10 mouse cellular contexts compared by ENCODE assay signal in genomic region chr7:16376505-16376904, GRCm38 (mm10). TPM values are rescaled to one million over a fixed set of nuclear protein-coding genes. Genes with fewer than 3 reads are reported as not detected.
DNase-seq lines count a peak whose midpoint lies in the region; ATAC-seq lines count a peak whose summit lies in the region.
"Had no signal": no experiment of that assay in that cellular context is flagged by ENCODE, and none has a peak within 500 bp of the region (broad histone marks: within the 10 kb centered on the region; RNA-seq: fewer than 3 reads in every experiment).

No protein-coding gene starts in this region.

- H3K36me3 ChIP-seq in hindbrain, embryonic 10.5 days: peaks cover 98% of the 10 kb centered on the region
- H3K36me3 ChIP-seq in hindbrain, embryonic 12.5 days: peaks cover 53% of the 10 kb centered on the region
- H3K36me3 ChIP-seq in liver, embryonic 11.5 days (ENCODE audit: control insufficient read depth, insufficient read depth, low read length): peaks cover 44% of the 10 kb centered on the region
- peaks cover 99% of the 10 kb centered on the region for H3K36me3 ChIP-seq in forebrain, embryonic 10.5 days (replicated peaks)

- no peak overlapping the region for H3K27ac ChIP-seq in hindbrain, embryonic 10.5 days
- no peak overlapping the region for H3K27ac ChIP-seq in hindbrain, embryonic 12.5 days
- H3K27ac ChIP-seq in liver, embryonic 11.5 days (ENCODE audit: low read depth, low read length): no peak overlapping the region
- no peak overlapping the region for H3K27ac ChIP-seq in forebrain, embryonic 10.5 days
- H3K27ac ChIP-seq: limb, embryonic 13.5 days had no signal

- H3K4me1 ChIP-seq in hindbrain, embryonic 10.5 days (replicated peaks): no peaks in the 10 kb centered on the region
- H3K4me1 ChIP-seq in hindbrain, embryonic 12.5 days: no peaks in the 10 kb centered on the region
- H3K4me1 ChIP-seq in liver, embryonic 11.5 days (replicated peaks; ENCODE audit: control insufficient read depth, insufficient read depth, low read length): no peaks in the 10 kb centered on the region
- H3K4me1 ChIP-seq in forebrain, embryonic 10.5 days: no peaks in the 10 kb centered on the region
- H3K4me1 ChIP-seq: limb, embryonic 13.5 days had no signal

- H3K4me2 ChIP-seq in hindbrain, embryonic 12.5 days (replicated peaks): no peak overlapping the region
- H3K4me2 ChIP-seq in liver, embryonic 11.5 days: no peak overlapping the region
- H3K4me2 ChIP-seq: limb, embryonic 13.5 days had no signal

- no peaks in the 10 kb centered on the region for H3K9me3 ChIP-seq in hindbrain, embryonic 10.5 days
- H3K9me3 ChIP-seq in hindbrain, embryonic 12.5 days (replicated peaks): no peaks in the 10 kb centered on the region
- H3K9me3 ChIP-seq in liver, embryonic 11.5 days (ENCODE audit: control insufficient read depth, low read length): no peaks in the 10 kb centered on the region
- H3K9me3 ChIP-seq in forebrain, embryonic 10.5 days: no peaks in the 10 kb centered on the region
- H3K9me3 ChIP-seq: limb, embryonic 13.5 days had no signal

- no peak overlapping the region for H3K9ac ChIP-seq in hindbrain, embryonic 12.5 days
- H3K9ac ChIP-seq in liver, embryonic 11.5 days (ENCODE audit: low read depth, low read length): no peak overlapping the region
- H3K9ac ChIP-seq: limb, embryonic 13.5 days had no signal

- DNase-seq in hindbrain, embryonic 10.5 days (ENCODE audit: low spot score): peak; percentile 15
- DNase-seq in liver, embryonic 11.5 days (ENCODE audit: low spot score): no peak
- DNase-seq in right cerebral cortex, postnatal 14 days: peak; percentile 27
- no peak for DNase-seq in forebrain, embryonic 10.5 days (ENCODE audit: extremely low spot score, low spot score)

- no peaks in the 10 kb centered on the region for H3K27me3 ChIP-seq in hindbrain, embryonic 10.5 days (ENCODE audit: insufficient read depth, poor library complexity, severe bottlenecking)
- no peaks in the 10 kb centered on the region for H3K27me3 ChIP-seq in hindbrain, embryonic 12.5 days
- H3K27me3 ChIP-seq in liver, embryonic 11.5 days (replicated peaks; ENCODE audit: control insufficient read depth, insufficient read depth, low read length): no peaks in the 10 kb centered on the region
- H3K27me3 ChIP-seq in forebrain, embryonic 10.5 days (ENCODE audit: poor library complexity, severe bottlenecking): no peaks in the 10 kb centered on the region
- H3K27me3 ChIP-seq: limb, embryonic 13.5 days had no signal

- WGBS in hindbrain, embryonic 10.5 days: 100% methylated on average over 1 of the region's 1 CpGs
- WGBS in hindbrain, embryonic 12.5 days: 97% methylated on average over 1 of the region's 1 CpGs
- WGBS in liver, embryonic 11.5 days: 92% methylated on average over 1 of the region's 1 CpGs
- WGBS in forebrain, embryonic 10.5 days: 98% methylated on average over 1 of the region's 1 CpGs

- no peak overlapping the region for H3K4me3 ChIP-seq in hindbrain, embryonic 10.5 days
- H3K4me3 ChIP-seq in hindbrain, embryonic 12.5 days: no peak overlapping the region
- H3K4me3 ChIP-seq in liver, embryonic 11.5 days (ENCODE audit: low read depth, low read length): no peak overlapping the region
- no peak overlapping the region for H3K4me3 ChIP-seq in forebrain, embryonic 10.5 days
- H3K4me3 ChIP-seq: erythroblast, embryonic 14.5 days; limb, embryonic 13.5 days had no signal

- no peak for ATAC-seq in hindbrain, embryonic 12.5 days (ENCODE audit: low FRiP score)
- peak; percentile 74 for ATAC-seq in CD4-positive, CD25-positive, alpha-beta regulatory T cell, adult 4 months
- peak; percentile 36 for ATAC-seq in activated CD4-positive, CD25-positive, alpha-beta regulatory T cell, adult 4 months
- peak; percentile 88 for ATAC-seq in erythroid progenitor cell, adult 5-6 weeks (replicated peaks; ENCODE audit: low FRiP score, poor library complexity, severe bottlenecking)
- peak; percentile 63; the same call in 1 of the 2 replicates for ATAC-seq in liver, embryonic 11.5 days (replicated peaks; ENCODE audit: low FRiP score)

RNA-seq across cellular contexts. Expression of gene Sae1, which starts 11.1 kb away (rescaled TPM):
- polyA plus RNA-seq in hindbrain, embryonic 10.5 days (2016; fragmentation: Nextera tagmentation; extraction: Ambion mirVana): 371 and 455 TPM in 2 replicates
- 307 and 311 TPM in 2 replicates for polyA plus RNA-seq in hindbrain, embryonic 12.5 days (2016; fragmentation: Nextera tagmentation; extraction: Ambion mirVana)
- polyA plus RNA-seq in CD4-positive, CD25-positive, alpha-beta regulatory T cell, adult 4 months (2017; shearing (Covaris generic)): 10 to 100 TPM; 69.0 to 85.6 TPM
- polyA plus RNA-seq in activated CD4-positive, CD25-positive, alpha-beta regulatory T cell, adult 4 months (2017; shearing (Covaris generic)): 100 to 1,000 TPM in 1 of 2 experiments, 10 to 100 TPM in 1; 75.9 to 106 TPM
- total RNA-seq in erythroid progenitor cell, adult 5-6 weeks (2015; ENCODE audit: low replicate concordance): 36.5 and 43.6 TPM in 2 replicates
- 113 and 196 TPM in 2 replicates for total RNA-seq in erythroid progenitor cell, adult 5-6 weeks (2017; ENCODE audit: low replicate concordance)
- 267 and 287 TPM in 2 replicates for polyA plus RNA-seq in liver, embryonic 11.5 days (2014; fragmentation: Nextera tagmentation; extraction: Ambion mirVana)
- 505 and 521 TPM in 2 replicates for polyA plus RNA-seq in forebrain, embryonic 10.5 days (2016; fragmentation: Nextera tagmentation; extraction: Ambion mirVana)

RNA-seq across cellular contexts. Expression of gene Zc3h4, which starts 24.2 kb away (rescaled TPM):
- polyA plus RNA-seq in hindbrain, embryonic 10.5 days (2016; fragmentation: Nextera tagmentation; extraction: Ambion mirVana): 20.5 and 23.0 TPM in 2 replicates
- polyA plus RNA-seq in hindbrain, embryonic 12.5 days (2016; fragmentation: Nextera tagmentation; extraction: Ambion mirVana): 26.4 and 30.0 TPM in 2 replicates
- 10 to 100 TPM; 13.5 to 18.0 TPM for polyA plus RNA-seq in CD4-positive, CD25-positive, alpha-beta regulatory T cell, adult 4 months (2017; shearing (Covaris generic))
- polyA plus RNA-seq in activated CD4-positive, CD25-positive, alpha-beta regulatory T cell, adult 4 months (2017; shearing (Covaris generic)): 10 to 100 TPM; 14.0 to 16.1 TPM
- 43.6 and 44.0 TPM in 2 replicates for total RNA-seq in erythroid progenitor cell, adult 5-6 weeks (2015; ENCODE audit: low replicate concordance)
- 89.2 and 100.0 TPM in 2 replicates for total RNA-seq in erythroid progenitor cell, adult 5-6 weeks (2017; ENCODE audit: low replicate concordance)
- 14.1 and 18.6 TPM in 2 replicates for polyA plus RNA-seq in liver, embryonic 11.5 days (2014; fragmentation: Nextera tagmentation; extraction: Ambion mirVana)
- polyA plus RNA-seq in forebrain, embryonic 10.5 days (2016; fragmentation: Nextera tagmentation; extraction: Ambion mirVana): 18.8 and 19.2 TPM in 2 replicates

Comparison
In these comparisons a context has a peak if more than half of its experiments do, and no peak if none do; other contexts are left out.
1. DNase-seq: peak in hindbrain, embryonic 10.5 days (single experiment) and right cerebral cortex, postnatal 14 days (single experiment); none in liver, embryonic 11.5 days (single experiment) and forebrain, embryonic 10.5 days (single experiment).